Mouse (Mus musculus) liver, postnatal 0 days (tissue): ENCODE results near the gene Cfap70.

ENCODE experiments used
- CTCF ChIP-seq: sonication (generic); IDR thresholded peaks from 2 replicates; pipeline ENCODE4 v1.5.1; 2016; ENCODE audit warnings: antibody characterized with exemption, low read depth
- EP300 ChIP-seq: IDR thresholded peaks from 2 replicates; pipeline ENCODE4 v1.6.1; 2016; ENCODE audit warnings: antibody characterized with exemption, low read depth, mild to moderate bottlenecking

GRCm38 (mm10) chr14:20388441-20389129 is 63.4 kb downstream of the Cfap70 start, which contains the start of gene Dnajc9:
- TF ChIP-seq CTCF = no peak
- TF ChIP-seq EP300 = no peak; the same call in 1 of the 2 replicates
